ENCODE assay signal across 21 mouse cellular contexts in genomic region chr4:48275736-48276135, GRCm38 (mm10).
"Had no signal": no experiment of that assay in that cellular context is flagged by ENCODE, and none has a peak within 500 bp of the region (broad histone marks: within the 10 kb centered on the region; RNA-seq: fewer than 3 reads in every experiment).

No protein-coding gene starts in this region.

- H3K4me3 ChIP-seq: layer of hippocampus, adult 2 months; limb, embryonic 10.5 days; limb, embryonic 13.5 days; midbrain, embryonic 12.5 days; midbrain, embryonic 15.5 days; neural tube, embryonic 12.5 days; neural tube, embryonic 15.5 days had no signal

- H3K27me3 ChIP-seq: limb, embryonic 13.5 days; midbrain, embryonic 12.5 days; midbrain, embryonic 15.5 days; neural tube, embryonic 12.5 days; neural tube, embryonic 15.5 days had no signal

- H3K27ac ChIP-seq: kidney, postnatal 0 days; layer of hippocampus, adult 2 months; limb, embryonic 10.5 days; limb, embryonic 13.5 days; liver, embryonic 14.5 days; macrophage; midbrain, embryonic 12.5 days; midbrain, embryonic 15.5 days; neural tube, embryonic 12.5 days; neural tube, embryonic 15.5 days; stomach, postnatal 0 days had no signal

- DNase-seq: kidney, postnatal 25 days; layer of hippocampus, adult 9-11 months; liver, postnatal 0 days; lung, embryonic 14.5 days; right cerebral cortex, adult 18-20 months; right cerebral cortex, postnatal 14 days; right cerebral cortex, postnatal 4 days; thymus, adult 2 months; thymus, postnatal 14 days; thymus, postnatal 4 days had no signal

- H3K9ac ChIP-seq: limb, embryonic 13.5 days; liver, embryonic 14.5 days; liver, postnatal 0 days; lung, embryonic 14.5 days; midbrain, embryonic 12.5 days; midbrain, embryonic 15.5 days; neural tube, embryonic 12.5 days; neural tube, embryonic 15.5 days had no signal

- H3K36me3 ChIP-seq: midbrain, embryonic 12.5 days; midbrain, embryonic 15.5 days; neural tube, embryonic 12.5 days; neural tube, embryonic 15.5 days had no signal
